Mouse (Mus musculus) frontal cortex, postnatal 25 days (tissue): ENCODE results near the gene Xab2.

ENCODE experiments used
- DNase-seq, 2 experiments: peaks; one replicate each; pipeline ENCODE4 v3.0.0; 2022; ENCODE audit warnings: low spot score in 2 of 2

The Xab2 gene

DNA sequence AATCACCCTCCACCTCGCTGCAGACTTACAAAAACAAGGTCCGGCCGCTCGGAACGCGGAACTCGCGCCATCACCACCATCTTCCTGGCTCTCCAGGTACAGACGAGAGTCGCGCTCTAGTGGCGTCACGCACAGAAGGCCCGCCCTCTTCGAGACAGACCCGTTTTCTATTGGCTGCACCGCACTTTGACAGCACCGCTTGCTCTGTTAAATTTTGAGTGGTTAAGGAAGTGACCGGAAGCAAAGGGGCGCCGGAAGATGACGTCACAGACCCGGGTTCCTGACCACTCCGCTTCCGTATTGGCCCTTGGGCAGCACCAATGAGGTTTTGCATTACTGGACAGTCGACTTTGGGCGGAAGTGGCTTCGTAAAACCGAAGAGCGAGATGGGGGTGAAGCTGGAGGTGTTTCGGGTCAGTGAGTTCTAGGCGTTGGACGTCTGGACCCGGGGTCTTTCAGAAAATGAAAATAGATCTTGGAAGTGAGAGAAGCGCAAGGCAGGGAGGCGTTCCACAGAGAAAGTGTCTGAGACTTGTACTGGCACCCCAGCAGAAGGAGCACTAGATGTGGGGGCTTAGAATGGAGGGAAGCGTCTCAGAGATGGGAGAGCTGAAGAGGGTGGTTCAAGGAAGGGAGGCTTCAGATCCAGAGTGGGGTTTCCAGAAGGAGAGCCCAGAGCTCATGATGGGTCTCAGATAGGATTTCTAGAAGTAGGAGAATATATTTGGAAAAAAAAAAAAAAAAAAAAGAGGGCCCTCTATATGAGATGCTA lies at the start of gene Xab2, which contains the start of gene Pet100:
Gene Xab2, minus strand, starts transcription at position 118 of the 772 bp plus-strand sequence.
Gene Pet100, plus strand, starts transcription at position 350 of the 772 bp plus-strand sequence.
- DNase-seq, result peak; percentile 99

- no peak for DNase-seq
Observed at GRCm38 (mm10) chr8:3670388-3670787, 49.3 kb upstream of the Xab2 start.

DNA sequence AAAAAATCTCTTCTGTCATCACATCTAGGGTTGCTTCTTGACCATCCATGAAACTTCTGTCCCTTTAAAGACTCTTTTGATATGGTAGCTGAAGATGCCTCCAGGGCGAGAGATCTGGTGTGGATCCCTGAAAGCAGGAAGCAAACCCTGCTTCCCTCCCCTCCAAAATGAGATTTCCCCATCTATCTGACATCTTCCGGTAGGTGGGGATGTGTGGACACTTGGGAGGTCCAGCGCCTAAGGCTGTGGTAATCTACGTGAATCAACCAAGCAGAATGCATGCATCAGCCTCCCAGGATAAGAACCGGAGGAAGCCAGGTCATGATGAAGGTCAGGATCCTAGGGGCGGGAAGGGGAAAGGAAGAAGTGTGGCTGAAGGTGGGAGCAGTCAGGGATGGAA lies 44.4 kb upstream of the Xab2 start, which contains the start of gene Mcemp1:
Gene Mcemp1, plus strand, starts transcription at position 248 of the 400 bp plus-strand sequence.
- no peak for DNase-seq

- no peak for DNase-seq
Observed at GRCm38 (mm10) chr8:3664405-3664804, 43.3 kb upstream of the Xab2 start.

GRCm38 (mm10) chr8:3660889-3661288 lies 39.8 kb upstream of the Xab2 start:
- DNase-seq, result no peak

GRCm38 (mm10) chr8:3656725-3657381 lies 35.7 kb upstream of the Xab2 start:
- DNase-seq, result peak in 1 of 2 experiments; percentile 40

- DNase-seq, result no peak
Observed at GRCm38 (mm10) chr8:3655526-3655925, 34.4 kb upstream of the Xab2 start, which contains the start of gene Retn. Retn (plus strand) TSS chr8:3655770.

GRCm38 (mm10) chr8:3654726-3655508 lies 33.8 kb upstream of the Xab2 start:
- DNase-seq, result no peak

- no peak for DNase-seq
Observed at GRCm38 (mm10) chr8:3652845-3653244, 31.7 kb upstream of the Xab2 start.

DNA sequence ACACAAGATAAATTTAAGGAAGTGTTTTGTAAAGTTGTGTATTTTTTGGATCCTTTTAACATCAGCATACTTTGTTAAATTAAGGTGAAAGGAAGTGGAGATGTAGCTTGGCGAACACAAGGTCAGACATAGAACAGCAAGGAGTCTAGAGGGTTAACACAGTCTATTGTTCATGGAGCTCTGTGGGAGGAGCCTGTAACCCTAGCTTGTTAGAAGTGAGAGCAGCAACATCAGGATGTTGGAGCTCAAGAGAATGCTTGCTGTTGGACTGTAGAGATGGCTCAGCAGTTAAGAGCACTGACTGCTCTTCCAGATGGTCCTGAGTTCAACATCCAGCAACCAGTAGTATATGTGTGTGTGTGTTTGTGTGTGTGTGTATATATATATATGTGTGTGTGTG lies 27.9 kb upstream of the Xab2 start:
- DNase-seq, result no peak

DNA sequence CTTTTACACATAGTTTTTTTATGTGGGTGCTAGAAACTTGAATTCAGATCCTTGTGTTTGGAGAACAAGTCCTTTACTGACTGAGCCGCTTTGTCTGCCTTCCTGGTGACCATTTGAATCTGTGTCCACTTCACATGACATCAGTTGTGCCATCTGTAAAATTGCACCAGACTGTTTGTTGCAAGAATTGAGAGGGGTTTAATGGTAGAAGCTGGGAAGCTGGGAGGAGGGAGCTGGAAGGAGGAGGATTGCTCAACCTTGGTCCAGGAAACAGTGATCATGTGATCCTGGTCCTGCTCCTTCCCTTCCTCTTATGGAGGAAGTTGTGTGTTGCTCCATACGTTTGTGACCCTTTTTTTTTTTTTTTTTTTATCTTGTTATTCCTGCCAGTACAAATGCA lies 27.2 kb upstream of the Xab2 start:
- DNase-seq, result no peak

DNA sequence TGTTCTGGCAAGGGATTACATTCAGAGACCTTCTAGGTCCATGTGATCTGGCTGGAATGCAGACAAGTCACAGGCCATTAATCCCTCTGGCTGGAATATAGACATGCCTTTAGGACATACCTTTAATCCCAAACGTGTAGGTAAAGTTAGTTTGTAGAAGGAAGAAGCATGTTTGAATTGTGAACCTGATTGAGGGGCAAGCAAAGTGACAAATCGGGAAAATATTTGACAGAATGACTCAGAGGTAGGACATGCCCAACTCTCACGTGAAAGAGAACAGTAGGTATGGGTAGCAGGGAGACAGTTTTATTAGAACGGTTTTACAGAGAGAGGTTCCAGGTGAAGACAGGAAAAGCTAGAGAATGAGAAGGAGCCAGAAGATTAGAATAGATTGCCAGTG lies 26.4 kb upstream of the Xab2 start:
- no peak for DNase-seq

- DNase-seq, result no peak
Observed at GRCm38 (mm10) chr8:3646824-3647531, 25.9 kb upstream of the Xab2 start.

DNA sequence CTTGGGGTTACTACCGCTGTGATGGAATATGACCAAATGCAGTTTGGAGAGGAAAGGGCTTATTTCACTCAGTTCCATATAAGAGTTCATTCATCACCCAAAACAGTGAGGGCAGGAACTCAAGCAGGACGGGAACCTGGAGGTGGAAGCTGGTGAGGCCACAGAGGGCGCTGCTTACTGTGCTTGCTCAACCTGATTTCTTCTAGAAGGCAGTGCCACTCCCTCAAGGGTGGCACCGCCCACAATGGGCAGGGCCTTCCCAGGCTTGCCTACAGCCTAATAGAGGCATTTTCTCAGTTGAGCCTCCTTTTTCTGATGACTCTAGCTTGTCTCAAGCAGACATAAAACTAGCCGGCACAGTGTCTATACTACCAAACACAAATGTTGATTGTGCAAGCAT lies 24.7 kb upstream of the Xab2 start:
- DNase-seq, result no peak

DNA sequence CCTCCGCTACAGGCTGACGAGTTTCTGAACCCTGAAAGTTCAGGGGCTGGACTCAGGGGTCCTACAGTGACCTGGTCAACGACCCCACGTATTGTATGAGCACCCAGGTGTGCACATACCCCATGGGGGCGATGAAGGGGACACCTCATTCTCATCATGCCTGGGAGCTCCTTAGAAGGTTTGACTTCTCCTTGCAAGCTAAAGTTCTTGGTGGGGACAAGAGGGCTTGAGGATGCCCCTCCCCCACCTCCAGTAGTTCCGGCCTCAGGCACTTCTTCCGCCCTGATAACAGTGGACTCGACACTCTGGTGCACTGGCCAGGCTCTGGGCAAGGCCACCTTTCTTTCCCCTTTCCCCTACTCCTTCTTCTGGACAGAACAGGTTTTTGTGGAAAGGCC lies 10.4 kb upstream of the Xab2 start:
- no peak for DNase-seq

- DNase-seq, result peak in 1 of 2 experiments; percentile 46
Observed at GRCm38 (mm10) chr8:3630647-3631477, 9.7 kb upstream of the Xab2 start, which contains the start of gene Stxbp2. Stxbp2 (plus strand) TSS chr8:3630955.

DNA sequence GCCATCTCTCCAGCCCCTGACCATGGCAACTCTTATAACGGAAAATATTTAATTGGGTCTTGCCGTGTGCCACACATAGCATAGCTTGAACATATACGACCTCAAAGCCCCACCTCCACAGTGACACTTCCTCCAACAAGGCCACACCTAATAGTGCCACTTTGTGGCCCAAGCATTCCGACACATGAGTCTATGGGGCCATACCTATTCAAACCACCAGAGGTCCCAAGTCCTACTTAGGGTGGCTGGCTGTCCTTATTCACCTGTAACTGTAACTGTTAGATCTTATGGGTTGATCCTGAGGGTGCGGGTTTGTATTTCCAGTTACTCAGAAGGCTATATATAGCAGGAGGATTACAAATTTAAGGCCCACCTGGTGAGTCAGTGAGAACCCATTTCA lies 6.9 kb upstream of the Xab2 start:
- no peak for DNase-seq

DNA sequence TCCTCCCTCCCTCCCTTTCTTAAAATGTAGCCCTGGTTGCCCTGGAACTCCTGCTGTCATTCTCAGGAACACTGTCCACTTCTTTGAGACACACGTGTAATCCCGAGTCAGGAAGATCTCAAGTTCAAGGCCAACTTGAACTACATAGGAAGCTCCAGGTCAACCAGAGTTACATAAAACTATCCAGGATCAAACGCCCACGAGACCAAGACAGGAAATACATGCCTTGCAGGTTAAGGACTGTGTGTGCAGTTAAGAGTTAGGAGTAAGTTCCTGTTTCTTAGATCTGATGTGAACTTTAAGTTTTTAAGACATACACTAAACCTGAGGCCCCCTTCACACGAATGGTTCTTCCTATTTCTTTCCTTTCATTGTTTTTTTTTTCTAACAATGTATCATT lies 5.9 kb upstream of the Xab2 start:
- no peak for DNase-seq

DNA sequence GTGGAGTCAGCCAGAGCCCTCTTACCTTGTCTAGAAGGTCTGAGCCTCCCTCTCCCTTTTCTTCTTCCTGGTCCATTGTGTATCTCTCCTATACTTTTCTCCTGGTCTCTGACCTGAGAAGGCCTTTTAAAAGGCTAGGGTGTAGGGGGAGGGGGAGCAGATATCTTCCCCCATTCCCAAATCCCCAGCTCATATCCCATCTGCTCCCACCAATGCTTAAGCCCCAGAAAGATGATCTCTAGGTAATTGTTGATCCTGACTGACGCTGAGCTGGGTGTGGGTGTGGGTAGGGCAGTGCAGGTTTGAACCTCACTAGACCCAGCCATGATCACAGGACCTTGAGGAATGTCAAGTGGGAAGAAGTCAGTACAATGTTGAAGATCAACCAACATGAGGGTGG lies 4.3 kb upstream of the Xab2 start, which contains the start of gene Pcp2:
Gene Pcp2, minus strand, starts transcription at position 101 of the 400 bp plus-strand sequence.
- DNase-seq, result no peak

DNA sequence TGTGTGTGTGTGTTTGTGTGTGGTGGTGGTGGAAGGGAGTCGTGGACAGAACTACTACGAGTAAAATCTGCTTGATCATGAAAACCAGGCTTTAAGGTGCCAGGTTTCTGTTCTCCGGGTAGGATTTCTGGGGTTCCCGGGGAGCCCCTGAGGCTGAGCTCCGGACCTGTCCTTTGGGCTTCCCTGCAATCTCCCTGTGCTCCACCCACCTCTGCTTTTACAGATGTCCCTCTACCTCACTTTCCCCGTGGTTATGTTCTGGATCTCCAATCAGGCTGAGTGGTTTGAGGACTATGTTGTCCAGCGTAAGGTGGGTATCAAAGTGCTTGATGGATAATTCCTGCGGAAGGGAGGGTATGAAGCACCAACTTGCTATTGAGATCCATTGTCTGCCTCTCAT lies 1.0 kb upstream of the Xab2 start:
- no peak for DNase-seq

DNA sequence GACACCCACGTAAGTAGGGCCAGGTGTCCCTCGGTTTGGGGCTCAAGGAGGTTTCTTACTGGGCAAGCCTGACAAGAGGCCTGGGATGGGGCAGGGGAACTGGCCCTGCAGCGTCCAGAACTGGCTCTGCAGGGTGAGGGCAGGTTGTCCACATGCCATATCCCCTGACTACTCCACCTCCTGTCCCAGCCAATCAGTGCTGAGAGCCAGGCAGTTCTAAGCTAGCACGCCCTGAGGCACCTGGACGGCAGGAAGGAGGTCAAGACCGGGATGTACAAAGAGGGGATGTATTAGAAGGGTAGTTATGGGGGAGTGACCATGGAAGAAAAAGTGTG lies 11.3 kb downstream of the Xab2 start:
- no peak for DNase-seq
